Mouse (Mus musculus): ENCODE data around the gene Wnt6.
"Not testable (repeated sequence)": the region's sequence is repeated elsewhere in the genome, so short reads cannot be mapped to it uniquely, and the experiment has no call there.

The Wnt6 gene

GRCm38 (mm10) chr1:74805843-74806242 lies 34.2 kb downstream of the Wnt6 start:
- DNase-seq (ENCODE audit: extremely low read depth, low read depth, low spot score): no peak

DNA sequence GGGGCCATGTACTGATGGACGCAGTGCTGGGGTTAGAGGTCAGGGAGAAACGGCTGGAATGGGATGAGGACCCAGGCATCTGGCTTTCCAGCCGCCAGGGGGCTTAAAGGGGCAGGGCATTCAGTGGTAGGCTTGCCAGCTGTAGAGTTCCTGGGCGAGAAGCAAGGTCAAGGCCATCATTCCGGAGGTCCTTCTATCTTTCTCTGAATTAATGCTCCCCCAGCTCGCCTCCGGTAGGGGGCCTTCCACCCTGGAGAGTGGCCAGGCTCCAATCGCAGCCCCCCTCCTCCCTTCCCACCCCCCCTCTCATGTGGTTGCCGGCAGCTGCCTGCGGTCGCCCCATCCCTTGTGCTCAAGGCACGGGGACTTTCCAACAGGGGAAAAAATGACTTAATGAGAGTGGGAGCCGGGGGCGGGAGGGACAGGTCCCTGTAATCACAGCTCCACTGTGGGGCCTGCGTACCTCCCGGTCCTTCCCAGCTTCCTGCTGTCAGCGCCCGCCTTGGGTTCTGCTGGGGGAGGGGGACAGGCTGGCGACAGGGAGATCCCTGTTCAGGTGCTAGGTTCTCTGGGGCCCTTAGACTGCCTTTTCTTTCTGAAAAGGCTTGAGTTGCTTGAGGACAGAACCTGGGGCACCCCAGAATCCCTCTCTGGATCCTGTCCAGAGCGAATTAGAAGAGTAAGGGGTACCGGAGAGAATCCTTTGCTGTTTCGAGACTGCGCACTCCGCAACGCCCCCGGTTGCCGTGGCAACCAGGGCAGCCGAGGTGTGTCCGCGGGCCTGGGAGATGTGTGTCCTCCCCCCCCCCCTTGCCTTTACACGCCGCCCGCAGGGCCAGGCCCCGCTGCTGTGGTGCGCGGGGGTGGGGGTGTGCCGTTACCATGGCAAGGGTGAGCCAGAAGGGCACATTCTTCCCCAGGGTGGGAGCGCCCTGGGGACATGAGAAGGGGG lies 34.9 kb downstream of the Wnt6 start:
- DNase-seq (ENCODE audit: extremely low read depth, low read depth, low spot score): no peak

- DNase-seq (ENCODE audit: extremely low read depth, low read depth, low spot score): no peak
Measured at GRCm38 (mm10) chr1:74807551-74808071, 35.9 kb downstream of the Wnt6 start.

DNA sequence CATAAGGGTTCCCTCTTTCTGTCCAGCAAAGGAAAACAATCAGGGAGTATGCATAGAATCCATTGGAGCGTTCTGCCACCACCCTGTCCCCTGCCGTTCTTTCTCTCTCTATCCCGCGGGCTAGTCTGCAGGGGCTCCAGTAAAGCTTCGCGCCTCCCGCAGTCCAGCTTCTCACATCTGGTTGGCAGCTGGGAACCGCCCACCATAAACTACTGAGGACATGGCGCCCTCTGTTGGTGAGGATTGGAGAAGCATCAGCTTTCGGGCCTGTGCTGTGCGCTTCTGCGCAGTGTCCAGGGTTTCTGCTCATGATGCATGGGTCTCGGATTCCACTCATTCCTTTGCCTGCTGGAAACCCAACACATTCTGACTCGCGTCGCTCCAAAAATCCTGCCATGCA lies 36.4 kb downstream of the Wnt6 start:
- no peak for DNase-seq (ENCODE audit: extremely low read depth, low read depth, low spot score)

- no peak for DNase-seq (ENCODE audit: extremely low read depth, low read depth, low spot score)
Measured at GRCm38 (mm10) chr1:74809007-74809406, 37.3 kb downstream of the Wnt6 start.

GRCm38 (mm10) chr1:74814931-74815647 lies 43.4 kb downstream of the Wnt6 start:
- DNase-seq (ENCODE audit: extremely low read depth, low read depth, low spot score): no peak

- not testable (repeated sequence) for DNase-seq (ENCODE audit: extremely low read depth, low read depth, low spot score)
Measured at GRCm38 (mm10) chr1:74815965-74816364, 44.3 kb downstream of the Wnt6 start.

- no peak for DNase-seq (ENCODE audit: extremely low read depth, low read depth, low spot score)
Measured at GRCm38 (mm10) chr1:74816612-74817199, 45.0 kb downstream of the Wnt6 start.

DNA sequence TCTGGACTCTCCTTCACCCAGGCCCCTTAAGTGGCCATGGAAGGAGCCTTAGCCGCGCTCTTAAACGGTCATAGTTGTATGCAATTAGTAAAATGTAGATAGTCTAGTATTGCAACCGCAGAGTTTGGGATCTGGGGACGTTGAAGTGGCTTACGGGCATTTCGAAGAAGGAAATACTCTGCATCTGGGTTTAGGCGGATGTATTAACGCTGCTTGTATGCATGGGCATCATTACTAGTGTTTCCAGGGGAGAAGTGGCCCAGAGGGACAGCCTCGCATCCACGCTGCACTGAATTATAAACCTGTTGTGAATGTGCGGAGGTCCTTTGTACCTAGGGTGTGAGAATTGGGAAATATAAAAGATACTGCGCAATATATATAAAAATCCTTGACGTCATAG lies 45.5 kb downstream of the Wnt6 start:
- DNase-seq (ENCODE audit: extremely low read depth, low read depth, low spot score): no peak

DNA sequence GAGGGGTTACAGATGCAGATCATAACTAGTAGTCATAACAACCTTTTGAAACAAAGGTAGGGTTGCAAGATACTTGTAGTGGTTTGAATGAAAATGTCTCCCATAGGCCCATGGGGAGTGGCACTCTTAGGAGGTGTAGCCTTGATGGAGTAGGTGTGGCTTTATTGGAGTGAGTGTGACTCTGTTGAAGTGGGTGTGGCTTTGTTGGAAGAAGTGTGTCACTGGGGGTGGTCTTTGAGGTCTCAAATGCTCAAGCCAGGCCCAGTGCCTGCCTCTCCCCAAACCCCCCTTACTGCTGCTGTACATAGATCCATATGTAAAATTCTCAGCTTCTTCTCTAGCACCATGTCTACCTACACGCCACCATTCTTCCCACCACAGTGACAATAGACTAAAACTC lies 46.8 kb downstream of the Wnt6 start:
- DNase-seq (ENCODE audit: extremely low read depth, low read depth, low spot score): no peak

DNA sequence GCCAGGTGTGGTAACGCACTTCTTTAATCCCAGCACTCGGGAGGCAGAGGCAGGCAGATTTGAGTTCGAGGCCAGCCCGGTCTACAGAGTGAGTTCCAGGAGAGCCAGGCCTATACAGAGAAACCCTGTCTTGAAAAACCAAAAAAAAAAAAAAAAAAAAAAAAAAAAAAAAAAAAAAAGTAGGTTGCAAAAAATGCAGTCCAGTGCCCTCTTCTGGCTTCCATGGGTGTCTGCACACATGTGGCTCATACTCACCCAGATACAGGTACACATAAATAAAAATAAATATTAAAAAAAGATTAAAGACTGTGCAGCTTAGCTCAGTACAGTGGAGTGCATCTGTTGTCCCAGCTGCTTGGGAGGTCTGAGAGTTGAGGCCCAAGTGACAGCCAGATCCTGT lies 51.9 kb downstream of the Wnt6 start:
- not testable (repeated sequence) for DNase-seq (ENCODE audit: extremely low read depth, low read depth, low spot score)

DNA sequence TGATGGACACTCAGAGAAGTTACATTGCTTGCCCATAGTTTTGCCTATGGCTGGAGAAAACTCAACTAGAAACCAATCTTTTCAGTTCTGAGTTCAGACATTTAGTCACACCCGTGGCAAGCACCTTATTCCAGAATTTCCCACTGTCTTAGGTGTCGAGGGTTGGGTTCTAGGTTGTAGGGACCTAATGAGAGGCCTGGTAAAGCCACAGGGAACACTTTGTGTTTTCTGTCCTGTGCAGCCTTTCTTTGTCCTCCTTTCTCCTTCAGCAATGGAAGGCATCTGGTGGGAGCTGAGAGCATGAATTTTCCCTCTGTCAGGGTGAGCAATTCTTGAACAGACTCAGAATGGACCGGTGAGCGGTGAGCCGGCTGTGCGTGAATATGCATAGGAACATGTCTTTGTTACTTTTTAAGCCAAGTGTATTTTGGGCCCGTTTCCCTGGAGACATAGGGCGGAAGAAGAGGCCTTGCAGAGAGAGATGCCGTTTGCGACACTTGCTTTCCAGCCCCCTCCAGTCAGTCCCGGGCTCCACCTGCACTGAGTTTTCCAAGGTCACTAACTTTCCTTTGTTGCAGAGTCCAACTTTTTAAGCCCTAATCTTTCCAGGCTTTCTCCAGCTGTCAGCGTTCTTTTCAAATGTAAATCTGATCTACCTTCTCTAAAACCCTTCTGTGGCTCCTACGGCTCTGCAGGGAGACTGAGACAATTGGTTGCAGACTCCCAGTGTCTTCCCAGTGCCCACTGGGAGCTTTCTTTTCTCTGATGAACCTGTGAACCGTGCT lies 53.0 kb downstream of the Wnt6 start:
- no peak for DNase-seq (ENCODE audit: extremely low read depth, low read depth, low spot score)

GRCm38 (mm10) chr1:74830061-74830460 lies 58.4 kb downstream of the Wnt6 start:
- DNase-seq (ENCODE audit: extremely low read depth, low read depth, low spot score): no peak

DNA sequence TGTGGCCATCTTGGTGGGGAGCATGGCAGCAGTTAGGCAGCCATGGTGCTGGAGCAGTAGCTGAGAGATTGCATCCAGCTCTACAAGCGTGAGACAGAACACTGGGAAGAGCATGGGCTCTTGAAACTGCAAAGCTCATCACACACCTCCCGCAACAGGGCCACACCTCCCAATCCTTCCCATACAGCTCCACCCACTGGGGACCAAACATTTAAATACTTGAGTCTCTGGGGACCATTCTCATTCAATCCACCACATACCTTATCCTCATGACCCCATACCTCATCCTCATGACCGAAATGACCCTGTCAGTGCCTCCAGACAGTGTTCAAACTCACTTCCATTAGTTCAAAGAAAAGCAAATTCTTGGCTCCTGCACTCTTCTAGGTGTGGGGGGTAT lies 61.6 kb downstream of the Wnt6 start:
- no peak for DNase-seq (ENCODE audit: extremely low read depth, low read depth, low spot score)

All from fat pad, adult 2 months (tissue).